Mouse (Mus musculus) kidney, adult 9 months (tissue): ENCODE data around the gene Nanp.
A peak's percentile ranks its signal among the peaks of the same experiment; 100 is the strongest.

Experiments
- DNase-seq: peaks from one replicate; pipeline ENCODE4 v3.0.0; 2022

The Nanp gene

DNA sequence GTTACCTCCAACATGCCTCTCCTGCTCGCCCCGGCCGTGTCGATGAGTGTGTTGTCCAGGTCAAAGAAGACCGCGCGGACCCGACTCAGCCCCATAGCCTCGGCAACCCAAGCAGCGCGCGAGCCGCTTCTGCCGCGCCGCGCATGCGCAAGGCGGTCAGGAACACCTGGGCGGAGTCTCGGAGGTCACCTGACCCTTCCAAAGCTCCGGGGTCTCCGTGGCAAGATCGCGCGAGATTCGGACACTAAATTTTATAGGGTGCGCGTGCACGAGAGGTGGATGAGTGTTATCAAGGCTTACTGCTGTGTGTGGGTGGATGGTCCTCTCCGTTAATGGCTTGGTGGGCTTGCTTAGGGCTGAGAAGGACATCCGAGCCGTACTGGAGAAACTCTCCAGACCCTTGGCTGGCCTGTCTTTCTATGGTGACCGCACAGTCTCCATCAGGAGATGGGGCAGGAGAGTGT is at the start of gene Nanp, which contains the start of gene Ninl:
TSS of gene Nanp (minus strand) at position 167 of the 464 bp plus-strand sequence.
TSS of gene Ninl (minus strand) at position 151 of the 464 bp plus-strand sequence.
- DNase-seq: peak; percentile 95

GRCm38 (mm10) chr2:151056637-151057036 is 17.4 kb upstream of the Nanp start:
- DNase-seq: no peak

GRCm38 (mm10) chr2:151040411-151040810 is 1.2 kb upstream of the Nanp start:
- DNase-seq: no peak

DNA sequence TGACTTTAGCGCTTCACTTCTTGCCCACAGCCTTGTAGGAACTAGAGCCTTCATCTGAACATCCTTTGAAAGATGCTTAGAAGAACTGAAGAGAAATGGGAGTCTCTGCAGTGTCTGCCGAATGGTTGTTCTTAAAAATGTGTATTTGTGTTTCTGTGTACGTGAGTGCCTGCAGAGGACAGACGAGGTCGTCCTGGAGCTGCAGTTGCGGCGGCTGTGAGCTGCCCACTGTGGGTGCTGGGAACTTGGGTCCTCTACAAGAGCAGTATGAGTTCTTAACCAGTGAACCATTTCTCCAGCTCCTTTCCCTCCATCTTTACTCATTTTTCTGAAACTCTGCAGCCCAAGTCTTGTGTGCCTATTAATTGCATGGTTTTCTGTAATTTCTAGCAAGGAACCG is 528 bp upstream of the Nanp start:
- DNase-seq: no peak

DNA sequence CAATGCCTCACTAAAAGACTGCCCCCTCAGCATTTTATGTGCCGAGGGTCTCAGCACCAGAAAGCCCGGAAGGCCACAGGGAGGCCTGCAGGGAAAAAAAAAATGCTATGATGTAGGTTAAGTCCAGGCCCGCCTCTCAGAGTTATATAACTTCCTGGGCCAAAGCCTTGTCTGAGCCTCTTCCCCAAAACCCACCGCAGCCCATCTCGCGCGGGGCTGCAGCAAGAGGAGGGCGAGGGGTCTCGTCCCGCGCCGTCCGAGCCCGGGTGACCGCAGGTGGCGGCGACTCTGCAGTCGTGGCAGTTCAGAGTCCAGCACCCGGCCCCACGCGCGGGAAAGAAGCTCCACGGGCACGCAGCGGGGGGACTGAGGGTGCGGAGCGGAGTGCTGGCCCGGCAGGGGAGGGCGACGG is 381 bp downstream of the Nanp start:
- DNase-seq: no peak

DNA sequence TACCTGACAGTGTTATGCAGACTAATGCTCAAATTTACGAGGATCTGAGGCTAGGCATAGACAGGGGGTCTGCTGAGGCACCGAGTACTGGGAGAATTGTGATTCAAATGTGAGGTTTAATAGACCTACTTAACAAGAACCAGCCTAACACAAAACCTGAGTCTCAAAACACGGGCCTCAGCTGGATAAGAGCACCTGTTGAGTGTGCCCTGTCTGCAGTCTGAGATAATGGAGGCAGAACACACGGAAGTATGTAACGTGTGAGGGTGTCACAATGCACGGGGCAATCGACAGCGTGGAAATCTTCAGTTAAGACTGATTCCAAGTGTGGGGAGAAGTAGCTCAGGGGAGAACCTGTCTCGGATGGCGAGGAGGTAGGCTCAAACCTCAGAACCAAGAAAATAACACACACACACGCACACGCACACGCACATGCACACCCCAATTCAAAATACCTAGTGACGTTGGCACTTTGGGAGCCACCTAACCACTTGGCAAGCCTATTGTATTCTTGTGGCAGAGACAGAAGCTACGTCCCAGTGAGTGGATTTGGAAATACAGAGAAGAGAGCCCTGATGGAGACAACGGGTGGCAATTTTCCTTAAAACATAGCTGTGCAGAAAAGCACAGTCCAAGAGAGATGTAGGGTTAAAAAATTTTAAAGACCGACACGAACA is 1.2 kb downstream of the Nanp start:
- DNase-seq: no peak

GRCm38 (mm10) chr2:151037292-151037691 is 1.9 kb downstream of the Nanp start:
- no peak for DNase-seq

GRCm38 (mm10) chr2:151036721-151037120 is 2.5 kb downstream of the Nanp start:
- no peak for DNase-seq

GRCm38 (mm10) chr2:151034435-151034834 is 4.8 kb downstream of the Nanp start:
- peak; percentile 20 for DNase-seq

DNA sequence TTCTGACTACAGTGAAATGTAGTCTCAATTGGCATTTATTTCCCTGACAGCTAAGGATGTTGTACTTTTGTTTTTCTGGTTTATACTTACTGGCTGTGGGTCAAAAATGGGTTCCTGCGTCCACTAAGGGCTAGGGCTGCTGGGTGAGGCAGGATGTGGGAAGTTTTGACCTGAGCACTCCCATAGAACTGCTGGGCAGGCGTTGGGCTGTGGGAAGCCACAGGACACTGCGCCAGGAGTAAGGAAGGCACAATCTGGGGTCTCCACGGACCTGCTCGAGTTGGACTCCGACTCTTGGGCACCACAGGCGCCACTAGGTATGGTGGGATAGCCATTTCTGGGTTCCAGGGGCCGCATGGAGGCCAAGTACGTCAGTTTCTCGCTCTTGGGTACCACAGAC is 18.0 kb downstream of the Nanp start:
- DNase-seq: no peak

DNA sequence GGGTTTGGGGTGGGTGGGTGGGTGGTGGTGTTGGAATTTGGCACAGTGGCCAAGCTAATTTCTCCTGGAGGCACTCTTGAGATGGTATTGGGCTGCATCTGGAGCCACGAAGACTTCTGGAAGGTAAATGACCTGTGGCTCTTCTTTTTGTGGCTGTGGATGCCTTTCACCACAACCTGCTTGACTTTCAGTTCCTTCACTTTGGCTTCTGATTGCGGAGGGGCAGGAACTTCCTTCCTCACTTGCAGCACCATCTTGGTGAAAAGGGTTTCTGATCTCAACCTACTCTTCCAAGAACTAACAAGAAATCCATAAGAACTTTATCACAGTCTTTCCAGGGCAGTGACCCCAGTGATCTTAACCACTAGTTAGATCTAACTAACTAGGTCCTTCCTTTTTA is 23.9 kb downstream of the Nanp start:
- DNase-seq: no peak

GRCm38 (mm10) chr2:151011273-151011672 is 27.9 kb downstream of the Nanp start:
- no peak for DNase-seq

- DNase-seq: no peak
These were observed 29.6 kb downstream of the Nanp start for GRCm38 (mm10) chr2:151009515-151010085.

GRCm38 (mm10) chr2:151008939-151009509 is 30.2 kb downstream of the Nanp start:
- peak; percentile 75 for DNase-seq

GRCm38 (mm10) chr2:151008517-151008932 is 30.7 kb downstream of the Nanp start:
- DNase-seq: no peak

- no peak for DNase-seq
These were observed 31.2 kb downstream of the Nanp start for GRCm38 (mm10) chr2:151008006-151008405.

DNA sequence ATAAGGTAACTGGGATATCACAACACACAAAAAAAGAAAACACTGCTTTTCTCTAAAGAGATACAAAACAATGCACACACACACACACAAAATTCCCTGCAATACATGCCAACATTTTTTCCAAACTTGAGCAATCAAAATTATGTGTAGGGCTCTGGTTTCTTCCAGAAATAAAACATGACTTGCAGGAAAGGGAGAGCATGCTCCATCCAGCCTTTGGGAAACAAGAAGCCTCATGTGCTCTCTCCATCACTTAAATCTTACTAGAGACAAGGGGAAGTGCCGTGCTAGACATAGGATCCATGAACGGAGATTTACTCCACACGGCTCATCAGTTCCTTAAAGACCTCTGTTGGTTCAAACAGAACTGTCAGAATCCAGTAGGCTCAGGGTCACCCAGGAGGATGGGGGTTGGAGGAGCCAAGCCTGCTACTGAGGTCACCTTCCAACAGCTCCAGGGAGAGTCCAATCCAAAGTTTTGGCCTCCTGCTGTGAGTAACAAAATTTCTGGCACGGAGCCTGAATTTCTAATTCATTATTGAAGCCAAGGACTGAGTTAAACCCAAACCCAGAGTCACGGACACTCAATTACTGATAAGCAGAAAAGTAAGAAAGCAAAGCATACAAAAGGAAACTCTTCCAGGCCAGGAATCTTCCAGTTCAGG is 32.8 kb downstream of the Nanp start:
- DNase-seq: peak; percentile 96

DNA sequence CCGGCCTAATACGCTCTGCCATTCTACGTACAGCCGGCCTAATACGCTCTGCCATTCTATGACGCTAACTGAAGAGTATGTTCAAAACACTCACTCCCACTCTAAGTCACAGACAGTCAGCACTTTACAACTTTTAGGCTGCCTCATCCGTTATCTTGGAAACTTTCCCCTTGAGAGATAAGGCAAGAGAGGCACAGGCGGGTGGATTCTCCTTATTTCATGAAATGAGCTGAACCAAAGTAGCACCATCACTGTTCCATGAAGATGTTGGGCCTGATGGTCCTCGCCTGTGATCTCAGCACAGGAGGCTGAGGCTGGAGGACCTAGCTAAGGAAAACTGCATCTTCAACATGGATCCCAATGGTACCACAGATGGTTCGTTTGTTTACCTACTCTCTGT is 34.8 kb downstream of the Nanp start:
- no peak for DNase-seq

- DNase-seq: no peak
These were observed 35.4 kb downstream of the Nanp start for GRCm38 (mm10) chr2:151003796-151004195.

- DNase-seq: no peak
These were observed 37.5 kb downstream of the Nanp start for GRCm38 (mm10) chr2:151001619-151002175.

DNA sequence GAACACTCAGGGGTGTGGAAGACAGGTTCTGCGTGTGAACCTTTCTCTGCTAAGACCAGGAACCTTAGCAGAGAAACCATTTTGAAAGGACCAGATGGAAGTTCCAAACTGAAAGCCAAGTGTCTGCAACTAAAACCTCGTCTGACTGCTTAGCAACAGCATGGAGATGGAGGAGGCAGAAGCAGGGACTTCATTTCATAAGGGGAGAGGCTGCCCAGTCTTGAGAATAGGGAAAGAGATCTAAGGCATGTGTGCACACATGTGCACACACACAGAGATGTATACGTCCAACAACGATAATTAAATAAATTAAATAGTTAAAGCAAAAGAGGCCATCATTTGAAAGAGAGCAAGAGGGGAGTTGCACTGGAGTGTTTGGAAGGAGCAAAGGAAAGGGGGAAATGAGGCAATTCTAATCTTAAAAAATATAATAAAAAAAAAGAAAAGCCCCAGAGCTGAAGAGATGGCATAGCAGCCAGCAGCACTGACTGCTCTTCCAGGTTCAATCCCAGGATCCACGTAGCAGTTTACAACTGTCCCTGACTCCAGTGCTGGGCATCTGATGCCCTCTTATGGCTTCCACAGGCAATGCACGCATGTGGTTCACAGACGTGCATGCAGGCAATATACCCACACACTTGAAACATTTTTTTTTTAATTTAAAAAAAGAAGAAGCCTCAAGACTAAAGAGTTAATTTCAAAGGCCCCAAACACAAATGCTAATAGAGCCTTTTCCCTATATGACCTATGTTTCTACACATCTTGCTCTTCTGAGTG is 38.6 kb downstream of the Nanp start:
- peak; percentile 70 for DNase-seq

GRCm38 (mm10) chr2:150999021-150999420 is 40.2 kb downstream of the Nanp start:
- DNase-seq: no peak

DNA sequence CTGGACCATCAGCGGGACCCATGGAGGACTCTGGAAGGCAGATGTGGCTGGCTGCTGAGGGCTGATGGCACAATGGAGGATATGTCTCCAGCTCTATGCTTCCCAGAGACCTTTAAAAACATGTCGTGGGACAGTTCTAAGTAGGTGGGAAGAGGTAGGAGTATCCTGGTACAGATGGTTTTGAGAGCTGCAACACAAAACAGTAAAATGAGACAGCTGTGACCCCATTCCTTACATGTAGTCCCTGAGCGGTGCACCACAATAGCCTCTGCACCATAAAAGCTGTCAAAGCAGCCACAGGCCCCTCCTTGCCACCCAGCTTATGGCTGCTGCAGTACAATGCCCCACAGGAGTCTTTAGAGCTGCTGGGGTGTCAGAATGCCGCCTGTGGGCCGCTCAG is 41.6 kb downstream of the Nanp start:
- no peak for DNase-seq
